Mouse (Mus musculus) gastrocnemius, postnatal 25 days (tissue): ENCODE results near the gene Pan3. TPM values are rescaled to one million over a fixed set of nuclear protein-coding genes. Genes with fewer than 3 reads are reported as not detected.

Experiments used
- DNase-seq: peaks from one replicate; pipeline ENCODE4 v3.0.0; 2022
- long read RNA-seq, 2 experiments: library from polyadenylated mRNA; stranded (forward); transcript quantifications; one replicate each; pipeline ENCODE4 v2.0.0; 2021
- total RNA-seq, 2 experiments: library from RNA; stranded (reverse); gene quantifications; 1 replicate in 1 of 2; 2 replicates in 1 of 2; pipeline ENCODE4 v1.2.3; 2021

Pan3 gene
- 10 to 100 TPM; 17.4 to 26.1 TPM for total RNA-seq
- long read RNA-seq, experiment 1, partial matches to known transcripts: 2 of 3 reads
- long read RNA-seq, experiment 1, other reads (novel, unspliced or antisense): 1 of 3 reads
- long read RNA-seq, experiment 2, full-length matches to known transcripts: 1 of 3 reads
- long read RNA-seq, experiment 2, partial matches to known transcripts: 0 of 3 reads
- long read RNA-seq, experiment 2, other reads (novel, unspliced or antisense): 2 of 3 reads

GRCm38 (mm10) chr5:147429535-147430305 lies at the start of gene Pan3:
Pan3 (plus strand) TSS chr5:147430161.
- peak; percentile 95 for DNase-seq

DNA sequence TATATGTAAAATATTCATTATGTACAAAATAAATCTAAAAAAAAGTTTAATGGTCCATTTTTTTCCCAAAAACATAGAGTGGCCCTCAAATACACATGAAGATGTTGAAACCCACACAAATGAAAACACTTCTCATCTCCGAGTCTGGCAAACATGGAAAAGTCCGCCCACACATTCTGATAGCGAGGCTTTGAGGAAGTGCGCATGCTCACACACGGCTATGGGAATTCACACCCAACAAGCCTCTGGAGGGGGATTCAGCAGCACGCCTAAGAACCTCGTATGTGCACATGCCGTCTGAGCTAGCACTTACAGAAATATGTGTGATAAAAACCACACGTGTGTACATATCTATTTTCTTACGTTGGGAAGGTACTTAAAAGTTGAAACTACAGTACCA lies 48.6 kb upstream of the Pan3 start:
- DNase-seq: no peak

- DNase-seq: no peak
Measured at GRCm38 (mm10) chr5:147386865-147387264, 43.1 kb upstream of the Pan3 start.

GRCm38 (mm10) chr5:147388376-147389008 lies 41.5 kb upstream of the Pan3 start:
- no peak for DNase-seq

GRCm38 (mm10) chr5:147389052-147389451 lies 40.9 kb upstream of the Pan3 start:
- DNase-seq: no peak

GRCm38 (mm10) chr5:147390772-147391171 lies 39.2 kb upstream of the Pan3 start:
- DNase-seq: no peak

DNA sequence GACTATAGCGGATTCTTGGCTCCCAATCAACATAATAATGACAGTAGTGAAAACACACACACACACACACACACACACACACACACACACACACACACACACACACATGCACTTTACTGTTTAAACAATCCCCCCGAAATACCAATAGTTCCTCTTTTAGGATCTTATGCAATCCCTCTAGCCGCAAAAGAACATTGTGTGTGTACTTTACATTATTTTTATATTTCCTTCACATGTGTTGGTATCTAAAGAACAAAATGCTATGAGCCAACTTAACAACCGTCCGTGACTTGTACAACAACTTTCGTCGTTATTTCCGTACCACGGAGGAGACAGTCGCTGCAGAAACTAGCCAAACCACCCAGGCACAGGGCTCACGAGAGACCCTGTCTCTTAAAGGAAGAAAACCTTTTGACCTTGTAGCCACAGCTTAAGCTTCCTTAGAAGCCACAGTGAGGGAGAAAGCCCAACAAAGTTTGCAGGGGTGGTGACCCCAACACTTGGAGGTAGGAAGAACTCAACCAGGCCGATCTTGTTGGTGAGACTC lies 37.2 kb upstream of the Pan3 start:
- no peak for DNase-seq

DNA sequence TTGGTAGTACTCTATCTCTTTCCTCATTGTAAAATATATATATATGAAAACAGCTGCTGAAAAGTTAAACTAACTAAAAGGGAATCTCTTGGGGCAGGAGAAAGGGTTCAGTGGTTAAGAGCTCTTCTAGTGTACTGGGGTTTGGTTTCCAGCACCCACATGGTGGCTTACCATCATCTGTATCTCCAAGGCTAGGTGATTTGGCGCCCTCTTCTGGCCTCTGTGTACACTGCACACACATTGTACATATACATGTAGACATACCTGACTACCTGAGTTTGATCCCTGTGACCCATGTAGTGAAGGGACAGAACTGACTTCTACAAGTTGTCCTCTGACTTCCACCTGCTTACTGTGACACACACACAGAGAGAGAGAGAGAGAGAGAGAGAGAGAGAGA lies 34.9 kb upstream of the Pan3 start:
- no peak for DNase-seq

DNA sequence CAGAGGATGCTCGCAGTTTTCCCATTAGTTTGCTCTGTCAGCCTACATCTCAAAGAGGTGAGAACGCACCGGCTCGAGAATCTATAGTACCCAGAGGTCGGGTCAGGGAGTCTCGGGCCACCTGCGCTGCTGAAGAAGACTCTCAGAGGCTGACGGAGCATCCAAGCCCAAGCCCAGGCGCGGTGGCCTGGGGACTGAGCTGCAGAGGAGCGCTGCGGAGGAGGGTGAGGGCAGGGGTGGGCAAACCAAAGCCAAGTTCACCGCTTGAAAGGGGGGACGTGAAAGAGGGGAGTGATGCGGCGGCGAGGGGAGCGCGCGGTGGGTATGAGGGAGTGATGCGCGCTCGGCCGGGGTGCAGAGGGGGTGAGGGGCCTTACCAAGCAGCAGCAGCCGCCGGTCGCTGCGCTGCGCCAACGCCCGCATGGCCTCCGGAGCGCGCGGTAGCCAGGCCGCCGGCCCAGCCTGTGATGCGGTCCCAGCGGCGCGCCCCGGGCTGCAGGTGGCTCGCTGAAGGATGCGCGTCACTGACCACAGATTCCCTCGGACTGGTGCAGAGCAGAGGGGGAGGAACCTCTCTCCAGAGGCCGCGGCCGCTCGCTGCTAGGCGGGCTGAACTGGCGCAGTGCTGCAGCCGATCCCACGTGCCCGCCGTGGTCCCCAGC lies 30.0 kb upstream of the Pan3 start, which contains the start of gene Flt3:
TSS of gene Flt3 (minus strand) at position 647 of the 662 bp plus-strand sequence.
- DNase-seq: peak; percentile 5

- DNase-seq: no peak
Measured at GRCm38 (mm10) chr5:147400505-147400979, 29.4 kb upstream of the Pan3 start.

- no peak for DNase-seq
Measured at GRCm38 (mm10) chr5:147401024-147401423, 28.9 kb upstream of the Pan3 start.

DNA sequence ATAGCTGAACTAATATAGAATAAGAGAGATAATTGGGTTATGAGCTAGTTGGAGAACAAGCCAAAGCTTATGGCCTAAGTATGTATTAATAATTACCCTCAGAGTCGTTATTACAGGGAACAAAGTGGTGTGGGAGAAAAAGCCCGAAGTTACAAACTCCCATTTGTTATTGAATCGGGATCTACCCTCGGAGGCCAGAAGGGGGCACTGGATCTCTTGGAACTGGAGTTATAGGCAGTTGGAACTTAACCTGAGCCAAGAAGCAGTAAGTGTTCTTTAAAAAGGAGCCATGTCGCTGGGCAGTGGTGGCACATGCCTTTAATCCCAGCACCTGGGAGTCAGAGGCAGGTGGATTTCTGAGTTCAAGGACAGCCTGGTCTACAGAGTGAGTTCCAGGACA lies 27.5 kb upstream of the Pan3 start:
- no peak for DNase-seq

GRCm38 (mm10) chr5:147406135-147406534 lies 23.8 kb upstream of the Pan3 start:
- no peak for DNase-seq

- no peak for DNase-seq
Measured at GRCm38 (mm10) chr5:147408731-147409130, 21.2 kb upstream of the Pan3 start.

- DNase-seq: no peak
Measured at GRCm38 (mm10) chr5:147410585-147410984, 19.4 kb upstream of the Pan3 start.

GRCm38 (mm10) chr5:147417986-147418385 lies 12.0 kb upstream of the Pan3 start:
- no peak for DNase-seq

GRCm38 (mm10) chr5:147418394-147419121 lies 11.4 kb upstream of the Pan3 start:
- DNase-seq: peak; percentile 32

GRCm38 (mm10) chr5:147423612-147424011 lies 6.3 kb upstream of the Pan3 start:
- DNase-seq: peak; percentile 24

DNA sequence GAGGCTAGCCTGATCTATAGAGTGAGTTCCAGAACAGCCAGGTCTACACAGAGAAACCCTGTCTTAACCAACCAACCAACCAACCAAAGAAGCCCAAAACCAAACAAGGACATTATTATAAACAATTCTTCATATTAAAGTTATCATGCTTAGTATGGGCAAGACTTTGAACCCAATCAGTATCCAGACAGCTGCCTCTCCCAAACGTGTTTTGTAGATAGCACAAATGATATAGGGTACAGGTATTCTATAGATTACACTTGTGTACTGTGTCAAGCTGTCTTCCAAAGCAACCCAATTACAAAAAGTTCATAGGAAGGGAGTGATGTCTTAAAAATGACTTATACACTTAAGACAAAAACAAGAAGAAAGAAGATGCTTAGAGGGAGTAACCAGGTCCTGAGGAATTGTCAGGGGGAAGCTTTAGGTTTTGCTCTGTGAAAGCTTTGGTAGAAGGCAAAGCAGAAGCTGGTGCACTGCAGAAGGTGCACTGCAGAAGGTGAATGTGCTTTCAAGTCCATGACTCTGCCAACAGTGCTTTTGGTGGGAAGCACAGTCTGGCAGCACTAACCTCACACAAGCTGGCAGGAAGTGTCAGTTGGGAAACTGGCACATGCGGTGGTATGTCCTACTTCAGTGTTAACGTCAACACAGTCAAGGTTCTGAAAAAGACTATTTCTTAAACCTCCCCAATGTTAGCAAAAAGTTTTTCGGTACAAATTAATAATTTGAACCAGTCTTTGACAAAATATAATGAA lies 3.7 kb upstream of the Pan3 start:
- DNase-seq: no peak

DNA sequence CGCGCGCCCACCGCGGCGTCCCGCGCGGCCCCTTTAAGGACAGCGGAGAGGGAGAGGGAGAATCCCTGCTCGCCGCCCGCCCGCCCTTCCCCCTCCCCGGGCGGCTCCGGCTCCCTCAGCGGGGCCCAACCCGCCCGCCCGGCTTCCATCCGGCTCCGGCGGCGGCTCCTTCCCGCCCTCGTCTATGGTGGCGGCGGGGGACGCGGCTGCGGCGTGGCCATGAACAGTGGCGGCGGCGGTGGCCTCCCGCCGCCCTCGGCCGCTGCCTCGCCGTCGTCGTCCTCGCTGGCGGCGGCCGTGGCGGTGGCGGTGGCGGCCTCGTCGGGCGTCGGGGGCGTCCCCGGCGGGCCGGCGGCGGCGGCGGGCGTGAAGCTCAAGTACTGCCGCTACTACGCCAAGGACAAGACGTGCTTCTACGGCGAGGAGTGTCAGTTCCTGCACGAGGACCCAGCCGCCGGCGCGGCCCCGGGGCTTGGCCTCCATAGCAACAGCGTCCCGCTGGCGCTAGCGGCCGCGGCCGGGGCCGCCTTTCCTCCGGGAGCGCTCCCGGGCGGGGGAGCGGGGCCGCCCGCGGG lies 487 bp downstream of the Pan3 start:
- DNase-seq: peak; percentile 47
